Comparison of ENCODE assay signal across 10 mouse cellular contexts in genomic region chr13:64364258-64364657, GRCm38 (mm10). TPM values are rescaled to one million over a fixed set of nuclear protein-coding genes. Genes with fewer than 3 reads are reported as not detected.
DNase-seq lines count a peak whose midpoint lies in the region; TF ChIP-seq lines count a peak whose summit lies in the region.
"Had no signal": no experiment of that assay in that cellular context is flagged by ENCODE, and none has a peak within 500 bp of the region (broad histone marks: within the 10 kb centered on the region; RNA-seq: fewer than 3 reads in every experiment).

No protein-coding gene starts in this region.

- WGBS in heart, adult 2 months = 65% methylated on average over 2 of the region's 2 CpGs
- 82% methylated on average over 2 of the region's 2 CpGs for WGBS in embryonic facial prominence, embryonic 10.5 days

- peaks cover 30% of the 10 kb centered on the region for H3K36me3 ChIP-seq in heart, adult 2 months (ENCODE audit: control insufficient read depth, insufficient read depth, low read length)
- H3K36me3 ChIP-seq in ES-Bruce4 (ENCODE audit: control insufficient read depth, insufficient read depth, low read length, poor library complexity, severe bottlenecking) = peaks cover 49% of the 10 kb centered on the region
- peaks cover 68% of the 10 kb centered on the region for H3K36me3 ChIP-seq in embryonic facial prominence, embryonic 10.5 days (replicated peaks)

- no peak overlapping the region for H3K9ac ChIP-seq in heart, adult 2 months (ENCODE audit: low read depth, low read length)
- no peak overlapping the region for H3K9ac ChIP-seq in ES-Bruce4 (ENCODE audit: low read depth, poor library complexity, severe bottlenecking)
- H3K9ac ChIP-seq: embryonic facial prominence, embryonic 15.5 days; stomach, embryonic 15.5 days had no signal

- intact Hi-C loops in heart, adult 2 months (cut with DNase I) = no loop called here

- no peaks in the 10 kb centered on the region for H3K27me3 ChIP-seq in heart, adult 2 months (ENCODE audit: control insufficient read depth, insufficient read depth, low read length)
- no peaks in the 10 kb centered on the region for H3K27me3 ChIP-seq in ES-Bruce4 (ENCODE audit: control insufficient read depth, insufficient read depth, low read length, poor library complexity, severe bottlenecking)
- no peaks in the 10 kb centered on the region for H3K27me3 ChIP-seq in embryonic facial prominence, embryonic 10.5 days (replicated peaks; ENCODE audit: low read depth, poor library complexity, severe bottlenecking)
- H3K27me3 ChIP-seq: embryonic facial prominence, embryonic 15.5 days; stomach, embryonic 15.5 days had no signal

- no peaks in the 10 kb centered on the region; the same call in 1 of the 2 replicates for H3K4me1 ChIP-seq in heart, adult 2 months (ENCODE audit: control insufficient read depth, insufficient read depth, low read length)
- H3K4me1 ChIP-seq in ES-Bruce4 (ENCODE audit: control insufficient read depth, insufficient read depth, low read length) = no peaks in the 10 kb centered on the region
- peaks cover 7% of the 10 kb centered on the region for H3K4me1 ChIP-seq in embryonic facial prominence, embryonic 10.5 days
- H3K4me1 ChIP-seq: stomach, embryonic 15.5 days had no signal

- H3K4me3 ChIP-seq in heart, adult 2 months = no peak overlapping the region
- no peak overlapping the region for H3K4me3 ChIP-seq in ES-Bruce4 (ENCODE audit: low read depth, low read length)
- no peak overlapping the region for H3K4me3 ChIP-seq in embryonic facial prominence, embryonic 10.5 days
- H3K4me3 ChIP-seq: embryonic facial prominence, embryonic 15.5 days; stomach, embryonic 15.5 days had no signal

- TF ChIP-seq POLR2A in heart, adult 2 months (IDR thresholded peaks at IDR 0.05; ENCODE audit: insufficient read depth, low read depth, low read length) = no peak
- no peak for TF ChIP-seq POLR2A in ES-Bruce4 (IDR thresholded peaks at IDR 0.05; ENCODE audit: insufficient read depth, low read length)

- TF ChIP-seq CTCF in heart, adult 2 months (IDR thresholded peaks at IDR 0.05) = peak; percentile 71
- TF ChIP-seq CTCF in ES-Bruce4 (IDR thresholded peaks at IDR 0.05; ENCODE audit: low read depth, low read length) = peak; percentile 38

- DNase-seq in heart, adult 2 months = no peak
- no peak for DNase-seq in heart, adult 9 months (ENCODE audit: low spot score in 2 of 2)
- peak; percentile 76 for DNase-seq in 3T3-L1 (ENCODE audit: low read depth, low spot score)
- DNase-seq in embryonic facial prominence, embryonic 10.5 days (ENCODE audit: low spot score) = peak; percentile 28
- DNase-seq in lung, postnatal 14 days = peak; percentile 25
- DNase-seq in layer of hippocampus, adult 9-11 months = no peak
- no peak for DNase-seq in ovary, postnatal 10 days (ENCODE audit: low spot score)

- TF ChIP-seq EP300 in heart, adult 2 months (IDR thresholded peaks at IDR 0.05; ENCODE audit: insufficient read depth, low read depth, low read length) = no peak
- no peak for TF ChIP-seq EP300 in ES-Bruce4 (IDR thresholded peaks at IDR 0.05; ENCODE audit: insufficient read depth, low read depth, low read length)

- H3K27ac ChIP-seq in heart, adult 2 months = no peak overlapping the region
- no peak overlapping the region for H3K27ac ChIP-seq in ES-Bruce4 (ENCODE audit: insufficient read depth, low read length)
- H3K27ac ChIP-seq in embryonic facial prominence, embryonic 10.5 days (replicated peaks) = no peak overlapping the region
- H3K27ac ChIP-seq: embryonic facial prominence, embryonic 15.5 days; stomach, embryonic 15.5 days had no signal

- no peaks in the 10 kb centered on the region for H3K9me3 ChIP-seq in ES-Bruce4 (replicated peaks; ENCODE audit: control insufficient read depth, insufficient read depth, low read length, poor library complexity, severe bottlenecking)
- H3K9me3 ChIP-seq in embryonic facial prominence, embryonic 10.5 days = no peaks in the 10 kb centered on the region
- H3K9me3 ChIP-seq: embryonic facial prominence, embryonic 15.5 days; stomach, embryonic 15.5 days had no signal

- no peaks in the 10 kb centered on the region for H3K79me2 ChIP-seq in heart, adult 2 months (replicated peaks; ENCODE audit: control insufficient read depth, insufficient read depth, low read length)

RNA-seq across cellular contexts. Expression of gene Ctsl, which starts 6.4 kb away (rescaled TPM):
- 100 to 1,000 TPM; 221 to 288 TPM for total RNA-seq in heart, adult 2 months (2021)
- polyA plus RNA-seq in heart, adult 2 months (2012; rRNA removed) = 90.0 and 166 TPM in 2 replicates
- polyA plus RNA-seq in ES-Bruce4 (2011; ENCODE audit: insufficient read depth, insufficient read length, low read depth, missing spikeins) = 290 TPM in 2 replicates
- polyA plus RNA-seq in embryonic facial prominence, embryonic 10.5 days (2016; fragmentation: Nextera tagmentation; extraction: Ambion mirVana) = 121 and 132 TPM in 2 replicates

RNA-seq across cellular contexts. Expression of gene Aaed1, which starts 51.7 kb away (rescaled TPM):
- 10 to 100 TPM; 55.7 to 65.7 TPM for total RNA-seq in heart, adult 2 months (2021)
- 19.6 and 28.4 TPM in 2 replicates for polyA plus RNA-seq in heart, adult 2 months (2012; rRNA removed)
- polyA plus RNA-seq in ES-Bruce4 (2011; ENCODE audit: insufficient read depth, insufficient read length, low read depth, missing spikeins) = 15.2 and 15.5 TPM in 2 replicates
- polyA plus RNA-seq in embryonic facial prominence, embryonic 10.5 days (2016; fragmentation: Nextera tagmentation; extraction: Ambion mirVana) = 31.3 and 33.5 TPM in 2 replicates

Comparison
In these comparisons a context has a peak if more than half of its experiments do, and no peak if none do; other contexts are left out.
1. DNase-seq: peak in 3T3-L1 (single experiment), embryonic facial prominence, embryonic 10.5 days (single experiment) and lung, postnatal 14 days (single experiment); none in heart, adult 2 months (0 of 2), heart, adult 9 months (0 of 2), layer of hippocampus, adult 9-11 months (single experiment) and ovary, postnatal 10 days (single experiment).